ENCODE assay signal across 8 mouse cellular contexts in the genomic region with DNA sequence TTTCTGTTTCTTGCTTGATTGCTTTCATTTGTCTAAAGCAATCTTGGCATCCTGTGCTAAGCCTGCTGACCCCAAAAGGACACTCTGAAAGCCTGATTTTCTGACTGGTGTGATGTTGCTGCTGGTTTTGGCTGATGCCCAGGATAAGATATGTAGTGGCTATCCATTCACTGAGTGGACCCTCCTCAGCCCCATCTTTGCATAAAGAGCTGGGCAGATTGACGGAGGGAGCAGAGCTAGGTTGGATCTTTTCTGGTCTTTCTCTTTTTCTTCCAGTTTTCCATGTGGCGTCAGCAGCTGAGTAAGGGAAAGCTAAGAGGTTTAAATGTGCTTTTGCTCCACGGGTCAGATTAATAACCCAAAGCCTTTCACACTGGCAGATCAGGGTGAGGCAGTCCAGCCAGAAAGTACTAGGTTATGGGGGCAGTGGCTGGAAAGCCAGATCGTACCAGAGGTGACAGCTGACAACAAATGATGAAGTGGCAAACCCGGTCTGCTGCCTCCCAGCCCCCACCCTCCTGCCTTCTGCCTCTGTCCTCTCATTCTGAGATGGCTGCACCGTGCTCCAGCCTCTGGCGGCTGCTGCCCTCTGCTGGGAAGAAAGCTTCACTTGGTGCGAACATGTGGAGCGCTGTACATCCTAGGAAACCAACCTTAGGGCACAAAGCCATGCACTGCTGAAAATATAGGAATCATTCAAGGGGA.
DNase-seq lines count a peak whose midpoint lies in the region; ATAC-seq and TF ChIP-seq lines count a peak whose summit lies in the region.

No protein-coding gene starts in this region.

- H3K36me3 ChIP-seq in heart, adult 2 months (ENCODE audit: control insufficient read depth, insufficient read depth, low read length) = no peaks in the 10 kb centered on the region
- H3K36me3 ChIP-seq in heart, embryonic 16.5 days (ENCODE audit: control insufficient read depth, insufficient read depth) = no peaks in the 10 kb centered on the region
- no peaks in the 10 kb centered on the region for H3K36me3 ChIP-seq in liver, embryonic 11.5 days (ENCODE audit: control insufficient read depth, insufficient read depth, low read length)
- H3K36me3 ChIP-seq in neural tube, embryonic 14.5 days (ENCODE audit: control insufficient read depth, insufficient read depth, low read length) = no peaks in the 10 kb centered on the region

- WGBS in heart, adult 2 months = 14% methylated on average over 9 of the region's 9 CpGs
- 11% methylated on average over 9 of the region's 9 CpGs for WGBS in heart, embryonic 16.5 days
- WGBS in liver, embryonic 11.5 days = 21% methylated on average over 9 of the region's 9 CpGs
- WGBS in neural tube, embryonic 14.5 days = 13% methylated on average over 9 of the region's 9 CpGs

- peak; percentile 16 to 35 for DNase-seq in heart, adult 2 months
- no peak for DNase-seq in heart, postnatal 25 days (ENCODE audit: low spot score)
- DNase-seq in embryo, embryonic 9.5 days (ENCODE audit: extremely low spot score) = peak; percentile 74
- peak; percentile 68 to 73 for DNase-seq in kidney, postnatal 25 days
- DNase-seq in liver, embryonic 11.5 days (ENCODE audit: low spot score) = peak; percentile 32
- peak; percentile 9 for DNase-seq in yolk sac, embryonic 10.5 days (ENCODE audit: low spot score)

- H3K4me1 ChIP-seq in heart, adult 2 months (ENCODE audit: control insufficient read depth, insufficient read depth, low read length) = no peaks in the 10 kb centered on the region
- no peaks in the 10 kb centered on the region for H3K4me1 ChIP-seq in heart, embryonic 16.5 days (ENCODE audit: control insufficient read depth, insufficient read depth, low read length)
- H3K4me1 ChIP-seq in liver, embryonic 11.5 days (replicated peaks; ENCODE audit: control insufficient read depth, insufficient read depth, low read length) = no peaks in the 10 kb centered on the region
- no peaks in the 10 kb centered on the region for H3K4me1 ChIP-seq in neural tube, embryonic 14.5 days (ENCODE audit: control insufficient read depth, insufficient read depth, low read length)

- no peaks in the 10 kb centered on the region for H3K79me2 ChIP-seq in heart, adult 2 months (replicated peaks; ENCODE audit: control insufficient read depth, insufficient read depth, low read length)

- H3K9ac ChIP-seq in heart, adult 2 months (ENCODE audit: low read depth, low read length) = no peak overlapping the region
- no peak overlapping the region for H3K9ac ChIP-seq in heart, embryonic 16.5 days (ENCODE audit: low read length)
- no peak overlapping the region for H3K9ac ChIP-seq in liver, embryonic 11.5 days (ENCODE audit: low read depth, low read length)
- no peak overlapping the region; the same call in 1 of the 2 replicates for H3K9ac ChIP-seq in neural tube, embryonic 14.5 days (replicated peaks; ENCODE audit: low read depth, low read length)

- H3K27me3 ChIP-seq in heart, adult 2 months (ENCODE audit: control insufficient read depth, insufficient read depth, low read length) = no peaks in the 10 kb centered on the region
- no peaks in the 10 kb centered on the region for H3K27me3 ChIP-seq in heart, embryonic 16.5 days (ENCODE audit: control insufficient read depth, insufficient read depth, low read length)
- H3K27me3 ChIP-seq in liver, embryonic 11.5 days (replicated peaks; ENCODE audit: control insufficient read depth, insufficient read depth, low read length) = no peaks in the 10 kb centered on the region
- no peaks in the 10 kb centered on the region for H3K27me3 ChIP-seq in neural tube, embryonic 14.5 days (ENCODE audit: control insufficient read depth, insufficient read depth, low read length)

- H3K4me3 ChIP-seq in heart, adult 2 months = no peak overlapping the region
- H3K4me3 ChIP-seq in heart, embryonic 16.5 days (ENCODE audit: low read length) = no peak overlapping the region
- H3K4me3 ChIP-seq in liver, embryonic 11.5 days (ENCODE audit: low read depth, low read length) = no peak overlapping the region
- no peak overlapping the region for H3K4me3 ChIP-seq in neural tube, embryonic 14.5 days (ENCODE audit: low read depth, low read length)

- TF ChIP-seq CTCF in heart, adult 2 months (IDR thresholded peaks at IDR 0.05) = peak; percentile 62

- no peaks in the 10 kb centered on the region for H3K9me3 ChIP-seq in heart, embryonic 16.5 days (replicated peaks; ENCODE audit: control insufficient read depth, low read length)
- no peaks in the 10 kb centered on the region for H3K9me3 ChIP-seq in liver, embryonic 11.5 days (ENCODE audit: control insufficient read depth, low read length)
- H3K9me3 ChIP-seq in neural tube, embryonic 14.5 days (ENCODE audit: control insufficient read depth, low read length) = no peaks in the 10 kb centered on the region

- peak overlapping the region; percentile 29; the same call in 1 of the 2 replicates for H3K4me2 ChIP-seq in heart, embryonic 16.5 days (ENCODE audit: low read depth, low read length)
- no peak overlapping the region for H3K4me2 ChIP-seq in liver, embryonic 11.5 days
- H3K4me2 ChIP-seq in neural tube, embryonic 14.5 days (ENCODE audit: low read depth, low read length) = peak overlapping the region; percentile 35

- no peak overlapping the region for H3K27ac ChIP-seq in heart, adult 2 months
- no peak overlapping the region for H3K27ac ChIP-seq in heart, embryonic 16.5 days (ENCODE audit: low read length)
- no peak overlapping the region for H3K27ac ChIP-seq in liver, embryonic 11.5 days (ENCODE audit: low read depth, low read length)
- H3K27ac ChIP-seq in neural tube, embryonic 14.5 days (ENCODE audit: low read depth, low read length) = peak overlapping the region; percentile 60

- intact Hi-C loops in heart, adult 2 months (cut with DNase I) = loop anchor here (2.0 kb wide), 1 partner anchor 113 kb away; no protein-coding TSS in a partner anchor
- intact Hi-C loops in heart, postnatal 25 days (cut with DNase I) = loop anchor here (2.0 kb wide), 1 partner anchor 113 kb away; no protein-coding TSS in a partner anchor

- TF ChIP-seq POLR2A in heart, adult 2 months (IDR thresholded peaks at IDR 0.05; ENCODE audit: insufficient read depth, low read depth, low read length) = no peak

- peak; percentile 55; the same call in 1 of the 2 replicates for ATAC-seq in heart, embryonic 16.5 days (replicated peaks; ENCODE audit: extremely low read depth, insufficient read depth, low FRiP score)
- peak; percentile 79 for ATAC-seq in liver, embryonic 11.5 days (replicated peaks; ENCODE audit: low FRiP score)
- peak; percentile 97 for ATAC-seq in neural tube, embryonic 14.5 days (ENCODE audit: low read depth)

- TF ChIP-seq EP300 in heart, adult 2 months (IDR thresholded peaks at IDR 0.05; ENCODE audit: insufficient read depth, low read depth, low read length) = no peak
